Mouse (Mus musculus) cerebellum, postnatal 25 days (tissue): Measurements from ENCODE around the gene Patj.
A peak's percentile ranks its signal among the peaks of the same experiment; 100 is the strongest.
"Not testable (repeated sequence)": the region's sequence is repeated elsewhere in the genome, so short reads cannot be mapped to it uniquely, and the experiment has no call there.

ENCODE experiments used
- DNase-seq, 2 experiments: peaks; one replicate each; pipeline ENCODE4 v3.0.0; 2021; ENCODE audit warnings: mixed read lengths in 2 of 2

Gene Patj

DNA sequence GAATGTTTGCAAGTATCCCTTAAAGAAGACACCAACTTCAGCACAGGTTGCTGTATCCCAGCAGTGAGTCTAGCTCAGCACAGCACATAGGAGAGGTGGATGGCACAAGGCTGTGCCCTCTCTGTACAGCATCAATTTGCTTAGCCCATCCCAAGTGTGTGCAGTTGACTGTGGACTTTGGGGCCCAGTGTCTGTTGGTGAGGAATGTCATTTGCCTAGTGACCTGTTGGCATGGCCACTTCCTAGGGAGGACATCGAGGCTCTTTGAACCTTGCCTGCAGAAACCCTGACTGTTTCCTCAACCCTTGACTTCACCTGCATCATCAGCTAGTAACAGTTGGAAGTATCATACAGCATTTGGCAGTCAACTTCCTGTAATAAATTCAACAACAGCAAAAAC lies 270.9 kb downstream of the Patj start:
- DNase-seq, result peak in 1 of 2 experiments; percentile 36

DNA sequence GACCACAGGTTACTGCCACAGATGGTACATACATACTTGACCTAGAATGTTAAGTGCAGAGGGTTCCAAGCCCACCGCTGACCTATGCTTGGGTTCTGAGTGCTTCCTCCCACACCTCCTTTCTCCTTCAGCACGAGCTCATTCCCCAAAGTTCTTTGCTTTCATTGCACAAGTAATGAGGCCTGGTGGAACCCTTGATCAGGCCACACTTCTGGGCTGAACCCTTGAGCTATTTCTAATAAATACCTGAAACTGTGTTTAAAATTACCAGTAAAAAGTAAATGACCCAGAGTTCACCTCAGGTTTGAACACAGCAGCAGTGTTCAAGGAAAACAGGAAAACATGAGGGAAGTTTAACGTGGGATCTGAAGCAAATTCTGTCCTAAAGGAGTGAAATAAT lies 271.4 kb downstream of the Patj start:
- no peak for DNase-seq

DNA sequence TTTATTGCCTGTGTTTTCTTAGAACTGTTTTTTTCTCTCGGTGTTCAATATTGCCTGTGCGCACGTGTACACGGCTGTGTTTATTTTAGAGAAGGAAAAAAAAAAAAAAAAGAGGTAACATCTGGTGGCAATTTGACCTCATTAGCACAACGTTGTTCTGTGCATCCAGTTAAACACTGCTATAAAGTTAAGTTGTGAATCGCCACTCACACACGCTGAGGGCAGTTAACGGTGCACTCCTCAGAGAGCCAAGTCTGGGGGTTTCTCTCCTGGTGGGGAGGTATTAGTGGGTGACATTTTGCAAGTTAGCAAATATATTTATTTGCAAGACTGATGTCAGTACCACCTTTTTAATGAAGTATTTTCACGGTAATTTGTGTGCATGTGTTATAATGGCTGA lies 281.9 kb downstream of the Patj start:
- DNase-seq, result no peak

DNA sequence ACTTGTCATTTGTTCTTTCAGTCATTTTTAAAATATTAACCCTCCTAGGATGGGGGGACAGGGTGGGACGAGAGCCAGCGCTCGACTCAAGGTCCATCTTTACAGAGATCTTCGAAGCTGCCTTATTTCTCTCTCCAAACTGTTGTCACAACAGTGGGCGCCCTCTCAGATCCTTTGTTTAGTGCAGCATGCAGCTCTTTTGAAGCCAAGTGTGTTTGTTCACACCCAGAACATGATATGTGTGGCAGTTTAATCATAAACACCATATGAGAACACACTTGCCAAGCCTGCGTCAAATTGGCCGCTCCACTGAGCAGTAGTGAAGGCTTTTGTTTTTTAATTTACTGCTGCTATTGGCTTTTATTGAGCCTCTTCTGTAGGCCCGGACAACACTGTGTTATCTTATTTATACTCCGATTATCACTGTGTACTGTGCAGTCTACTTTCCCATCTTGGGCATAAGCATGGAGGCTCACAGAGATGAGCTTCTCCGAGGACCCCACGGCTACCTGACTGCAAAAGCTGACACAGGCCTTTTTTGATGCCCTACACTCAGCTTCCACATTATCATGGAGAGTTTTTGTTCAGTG lies 291.2 kb downstream of the Patj start:
- DNase-seq, result no peak

DNA sequence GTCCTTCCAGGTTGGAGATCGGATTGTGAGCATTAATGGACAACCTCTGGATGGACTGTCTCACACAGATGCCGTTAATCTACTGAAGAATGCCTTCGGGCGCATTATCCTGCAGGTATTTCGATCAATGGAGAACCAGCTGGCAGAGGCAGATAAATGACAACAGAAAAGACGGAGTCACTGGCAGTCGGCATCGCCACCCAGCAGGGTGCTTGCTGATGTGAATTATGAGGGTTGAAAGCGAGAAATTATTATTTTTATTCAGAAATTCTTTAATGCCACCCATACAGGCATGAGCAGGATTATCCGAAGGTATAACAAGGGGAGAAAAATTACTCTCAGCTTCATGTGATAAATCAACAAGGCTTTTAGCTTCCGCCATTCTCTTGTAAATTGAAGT lies 292.5 kb downstream of the Patj start:
- no peak for DNase-seq

DNA sequence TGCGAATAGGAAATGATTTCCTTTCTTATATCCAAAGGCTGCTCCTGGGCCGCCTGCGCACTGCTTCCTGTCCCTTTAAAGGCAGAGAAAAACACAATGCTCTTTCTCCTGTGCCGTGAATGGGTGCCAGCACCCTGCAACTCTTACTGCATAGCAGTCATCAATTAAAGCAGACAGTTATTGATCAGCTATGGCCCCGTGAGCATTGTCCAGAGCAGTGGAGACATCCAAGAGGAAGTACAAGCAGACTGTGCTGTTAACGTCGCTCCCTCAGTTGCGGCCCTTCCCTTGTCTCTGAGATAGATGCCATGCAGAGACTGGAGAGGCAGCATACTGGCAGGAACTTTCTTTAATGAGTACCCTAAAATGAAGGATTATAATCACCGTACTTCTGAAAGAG lies 292.9 kb downstream of the Patj start:
- DNase-seq, result no peak

DNA sequence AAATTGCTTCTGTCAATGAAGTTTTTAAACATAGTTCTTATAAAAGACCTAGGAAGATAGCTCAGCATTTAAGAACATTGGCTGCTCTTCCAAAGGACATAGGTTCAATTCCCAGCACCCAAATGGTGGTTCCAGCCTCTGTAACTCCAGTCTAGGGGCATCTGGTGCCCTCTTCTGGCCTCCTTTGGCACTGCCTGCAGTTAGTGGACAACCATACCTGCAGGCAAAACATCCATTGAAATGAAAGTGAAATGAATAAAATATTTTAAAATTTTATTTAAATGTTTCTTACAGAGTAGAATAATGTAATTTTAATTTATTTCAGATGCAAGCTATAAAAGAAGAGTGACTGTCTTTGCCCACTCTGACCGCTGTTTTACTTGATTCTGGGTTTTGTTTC lies 294.4 kb downstream of the Patj start:
- peak in 1 of 2 experiments; percentile 46 for DNase-seq

DNA sequence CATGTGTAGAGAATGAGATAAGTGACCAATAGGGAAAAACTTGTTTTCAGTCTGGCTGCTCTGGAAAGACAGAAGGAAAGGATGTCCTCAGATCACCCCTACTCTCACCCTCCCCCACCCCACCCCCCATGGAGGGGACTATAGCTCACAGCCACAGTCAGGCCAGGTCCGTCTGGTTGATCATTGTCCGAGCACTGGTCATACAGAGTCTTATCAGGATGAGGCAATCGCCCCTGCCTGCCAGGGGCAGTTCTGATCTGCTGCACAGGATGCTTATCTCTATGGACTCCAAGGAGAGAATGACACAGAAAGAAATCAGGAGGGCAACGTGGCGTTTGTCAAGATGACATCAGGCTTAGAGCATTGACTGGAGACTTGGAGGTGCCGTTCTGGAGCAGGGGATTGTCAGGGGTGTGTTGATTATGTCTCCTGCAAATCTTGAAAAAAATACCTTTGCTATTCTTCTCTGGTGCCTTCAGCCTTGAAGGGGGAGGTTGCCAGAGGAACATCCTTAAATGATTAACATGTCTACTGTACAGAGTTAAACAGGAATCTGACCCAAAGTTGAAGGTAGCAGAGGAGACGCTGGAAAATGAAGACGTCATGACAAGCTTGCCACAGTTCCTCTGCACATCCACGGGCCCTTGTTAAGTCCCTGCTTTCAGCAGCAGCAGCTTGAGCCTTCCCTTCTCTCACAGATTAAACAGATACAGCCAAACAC lies 298.0 kb downstream of the Patj start:
- no peak for DNase-seq

DNA sequence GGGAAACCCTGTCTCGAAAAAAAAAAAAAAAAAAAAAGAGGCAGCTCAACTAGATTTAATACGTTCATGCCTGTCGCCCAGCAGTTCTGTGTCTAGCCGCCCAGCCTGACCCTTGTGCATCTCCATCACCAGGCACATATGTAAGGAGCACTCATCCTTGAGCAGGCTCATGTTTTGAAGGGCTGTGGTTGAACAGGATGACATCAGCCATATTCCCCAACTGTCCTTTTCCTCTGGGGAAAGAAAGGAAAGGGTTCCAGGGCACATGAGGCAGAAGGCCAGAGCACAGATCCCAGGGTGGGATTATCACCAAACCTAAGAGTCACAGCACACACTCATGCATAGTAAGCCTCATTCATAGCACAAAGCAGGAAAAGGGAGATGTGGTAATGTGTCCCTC lies 302.3 kb downstream of the Patj start:
- DNase-seq, result no peak

DNA sequence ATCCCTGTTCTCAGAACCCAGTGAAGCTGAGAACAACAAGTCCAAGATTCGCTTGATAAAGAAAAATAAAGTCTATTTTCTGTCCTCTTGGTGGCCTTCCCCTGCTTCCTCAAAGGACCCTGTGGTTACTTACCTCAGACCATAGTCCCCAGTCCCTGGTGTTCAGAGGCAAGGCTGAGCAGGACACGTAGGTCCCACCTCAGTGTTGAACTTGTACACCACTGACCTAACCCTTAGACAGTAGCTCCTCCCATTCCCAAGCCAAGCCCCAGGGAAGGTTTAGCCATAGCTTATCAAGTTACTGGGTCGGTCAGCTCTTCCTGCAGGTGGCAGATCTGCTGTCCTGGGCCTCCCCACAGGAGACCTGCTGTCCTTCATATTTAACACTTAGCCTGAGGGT lies 303.3 kb downstream of the Patj start:
- DNase-seq, result no peak

DNA sequence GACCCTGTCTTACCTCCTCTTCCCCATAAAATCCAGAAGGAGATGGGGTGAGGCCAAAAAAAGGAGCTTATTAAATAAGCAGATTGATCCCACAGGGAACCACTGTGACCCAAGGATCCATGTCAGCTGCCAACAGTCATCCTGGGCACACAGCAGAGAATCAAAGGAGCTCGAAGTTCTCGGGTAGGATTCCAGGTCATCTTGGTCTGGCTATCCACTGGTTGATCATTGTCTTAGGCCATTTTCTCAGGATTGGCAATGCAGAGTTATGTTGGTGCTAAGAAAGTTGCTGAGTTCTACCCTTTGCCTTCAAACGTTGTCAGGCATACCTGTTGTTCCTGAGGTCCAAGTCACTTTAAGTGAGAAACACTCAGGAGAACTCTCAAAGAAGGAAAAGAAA lies 304.6 kb downstream of the Patj start:
- DNase-seq, result no peak

DNA sequence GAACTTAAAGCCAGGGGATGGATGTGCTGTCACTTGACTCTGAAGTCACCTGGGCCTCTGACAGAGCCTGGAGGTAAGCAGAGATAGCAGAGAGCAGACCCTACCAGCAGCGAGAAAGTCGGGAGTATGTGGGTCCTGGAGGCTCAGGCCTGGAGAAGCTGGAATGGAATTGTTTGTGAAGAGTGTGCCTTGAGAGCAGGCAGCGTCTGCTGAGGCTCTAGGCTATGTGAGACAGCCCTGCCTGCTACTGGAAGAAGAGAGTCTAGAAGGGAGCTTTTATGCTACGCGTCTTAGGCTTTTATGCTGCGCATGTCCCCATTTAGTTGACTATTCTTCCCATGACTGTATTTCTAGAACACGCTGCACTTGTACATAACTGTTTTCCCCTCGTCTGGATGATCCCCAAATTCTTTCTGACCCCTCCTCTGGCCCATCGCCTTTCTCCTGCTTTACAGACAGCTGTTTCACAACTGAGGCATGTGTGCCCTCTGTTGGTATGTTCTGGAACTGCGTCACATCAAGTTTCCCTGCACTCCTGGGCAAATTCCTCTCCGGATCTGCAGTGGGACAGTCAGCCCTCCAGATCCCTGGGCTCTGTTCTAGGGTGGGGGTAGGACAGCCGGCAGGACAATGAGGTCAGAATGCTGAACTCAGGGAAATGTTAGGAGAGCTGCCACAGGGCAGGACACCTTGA lies 306.8 kb downstream of the Patj start:
- peak; percentile 82 to 89 for DNase-seq

DNA sequence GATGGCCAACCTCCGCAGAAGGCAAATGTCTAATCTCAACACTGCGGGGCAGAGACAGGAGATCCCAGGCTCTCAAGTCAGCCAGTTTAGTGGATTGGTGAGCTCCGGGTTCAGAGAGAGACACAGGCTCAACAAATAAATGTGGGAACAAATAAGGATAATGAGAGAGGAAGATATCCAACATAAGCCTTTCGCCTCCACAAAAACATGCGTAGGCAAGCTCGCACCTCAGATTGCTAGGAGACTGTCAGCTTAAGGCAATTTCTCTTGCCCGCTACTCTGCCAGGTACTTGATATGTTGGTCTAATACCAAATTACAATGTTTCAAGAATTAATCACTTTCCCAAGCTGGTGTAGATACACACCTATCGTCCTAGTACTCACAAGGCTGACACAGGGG lies 315.3 kb downstream of the Patj start:
- no peak for DNase-seq

DNA sequence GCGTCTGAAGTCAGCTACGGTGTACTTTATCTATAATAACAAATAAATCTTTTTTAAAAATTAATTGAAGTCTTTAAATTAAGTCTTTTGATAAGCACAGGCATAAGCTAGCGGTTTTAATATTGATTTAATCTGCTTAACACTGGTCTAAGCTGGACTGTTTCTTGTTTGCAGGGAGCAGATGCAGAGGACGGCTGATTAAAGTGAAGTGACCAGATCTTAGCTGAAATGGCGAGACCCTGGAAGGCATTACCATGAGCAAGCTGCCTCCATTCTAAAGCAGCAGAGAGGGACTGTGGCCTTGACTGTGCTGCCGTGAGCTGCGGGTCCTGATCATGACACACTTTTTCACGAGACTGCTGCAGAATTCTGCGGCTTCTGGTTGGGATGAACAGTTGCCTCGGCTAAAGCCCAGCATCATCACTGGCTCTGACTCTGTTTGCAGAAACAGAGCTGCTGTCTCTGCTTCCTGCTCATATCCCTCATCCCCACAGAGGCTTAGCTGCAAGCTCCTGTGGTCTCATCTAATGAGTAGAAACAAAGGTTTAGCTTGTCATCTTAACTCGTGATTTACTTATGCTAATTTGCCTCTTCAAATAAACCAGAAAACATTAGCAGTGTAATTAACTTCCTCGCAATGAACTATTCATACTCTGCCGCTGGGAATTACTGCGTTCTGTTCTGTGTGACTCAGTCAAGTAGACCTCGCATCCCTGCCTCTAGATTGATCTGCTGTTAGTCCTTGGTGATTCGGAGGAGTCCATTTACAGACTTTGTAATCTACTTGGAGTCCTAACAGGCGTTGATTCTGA lies 322.4 kb downstream of the Patj start:
- DNase-seq, result no peak

DNA sequence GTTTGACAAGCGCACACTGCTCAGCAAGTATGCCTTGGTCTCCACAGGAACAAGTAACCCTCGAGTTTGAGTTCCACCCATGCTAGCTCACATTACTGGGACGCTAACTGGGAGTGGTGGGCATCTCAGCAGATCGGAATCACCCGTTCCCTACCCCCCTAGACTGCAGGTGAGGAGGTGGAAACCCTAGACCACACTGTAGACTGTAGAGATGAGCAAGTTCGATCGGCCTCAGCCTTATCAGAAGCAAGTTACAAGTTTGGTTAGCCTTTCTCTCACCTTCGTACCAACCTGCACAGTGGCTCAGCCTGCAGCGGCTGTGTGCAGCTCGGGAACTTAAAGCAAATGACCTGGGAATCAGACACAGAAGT lies 322.9 kb downstream of the Patj start:
- DNase-seq, result no peak

DNA sequence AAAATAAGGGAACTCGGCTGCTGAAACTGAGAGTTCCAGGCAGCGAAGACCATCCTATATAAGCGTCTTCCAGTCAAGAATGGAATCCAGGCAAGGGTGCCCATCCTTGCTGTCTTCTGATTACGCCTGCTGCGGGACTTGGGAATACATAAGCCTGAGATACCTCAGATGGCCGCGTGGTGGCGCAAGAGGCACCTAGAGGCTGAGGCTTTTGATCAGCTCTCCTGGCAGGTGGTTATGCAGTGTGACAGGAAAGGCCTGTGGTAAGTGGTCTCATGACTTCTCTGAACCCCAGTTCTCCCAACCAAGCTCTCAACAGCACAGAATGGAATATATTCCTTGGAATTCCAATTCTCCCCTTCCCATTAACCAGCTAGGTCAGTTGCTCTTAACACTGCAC lies 326.9 kb downstream of the Patj start:
- DNase-seq, result peak; percentile 69 to 82

DNA sequence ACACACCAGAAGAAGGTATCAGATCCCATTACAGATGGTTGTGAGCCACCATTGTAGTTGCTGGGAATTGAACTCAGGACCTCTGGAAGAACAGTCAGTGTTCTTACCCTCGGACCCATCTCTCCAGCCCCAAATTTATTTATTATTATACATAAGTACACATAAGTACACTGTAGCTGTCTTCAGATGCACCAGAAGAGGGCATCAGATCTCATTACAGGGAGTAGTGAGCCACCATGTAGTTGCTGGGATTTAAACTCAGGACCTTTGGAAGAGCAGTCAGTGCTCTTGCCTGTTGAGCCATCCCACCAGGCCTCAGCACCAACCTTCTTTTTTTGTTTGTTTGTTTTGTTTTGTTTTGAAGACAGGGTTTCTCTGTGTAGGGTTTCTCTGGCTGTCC lies 329.1 kb downstream of the Patj start:
- DNase-seq, result not testable (repeated sequence)

DNA sequence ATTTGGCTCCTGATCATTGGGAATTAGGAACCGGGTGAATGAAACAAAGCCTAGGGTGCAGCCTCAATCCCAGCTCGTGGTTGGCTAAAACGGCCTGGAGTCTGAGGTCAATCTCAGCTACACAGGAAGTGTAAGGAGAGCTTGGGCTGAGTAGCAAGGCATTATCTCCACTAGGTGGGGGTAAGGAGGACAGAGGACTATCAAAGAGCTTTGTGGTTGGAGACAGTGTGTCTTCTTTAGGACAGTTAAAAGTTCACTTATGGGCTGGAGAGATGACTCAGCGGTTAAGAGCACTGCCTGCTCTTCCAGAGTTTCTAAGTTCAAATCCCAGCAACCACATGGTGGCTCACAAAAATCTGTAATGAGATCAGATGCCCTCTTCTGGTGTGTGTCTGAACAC lies 329.9 kb downstream of the Patj start:
- DNase-seq, result no peak

DNA sequence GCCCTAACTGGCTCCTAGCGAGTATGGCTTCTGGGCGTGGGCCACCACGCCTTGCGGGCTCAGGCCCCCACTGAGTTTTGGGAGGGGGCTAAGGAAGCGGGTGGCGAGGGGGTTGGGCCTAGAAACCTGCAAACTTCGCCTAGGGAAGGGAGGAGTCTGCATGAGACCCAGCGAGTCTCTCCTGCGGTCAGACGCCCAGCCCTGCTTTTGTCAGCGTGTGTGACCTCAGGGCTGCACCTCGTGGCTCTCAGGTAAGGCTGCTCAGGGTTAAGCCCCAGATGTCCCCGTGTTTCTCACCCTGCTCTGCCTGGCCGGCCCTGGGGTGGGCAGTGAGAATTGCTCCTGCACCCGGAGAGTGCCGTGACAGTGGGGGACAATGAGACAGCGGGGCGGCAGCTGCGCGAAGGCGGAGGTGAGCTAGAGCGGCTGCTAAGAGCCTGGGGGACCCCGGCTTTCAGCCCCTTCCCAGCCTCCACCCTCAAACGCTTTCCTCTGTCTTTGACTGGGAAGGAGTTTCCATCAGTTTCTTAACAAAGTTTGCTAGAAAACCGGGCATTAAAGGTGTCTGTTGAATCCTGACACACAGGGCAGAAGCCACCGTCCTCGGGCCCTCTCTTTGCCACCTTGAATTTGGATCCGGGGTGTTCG lies 331.1 kb downstream of the Patj start, which contains the start of gene L1td1:
L1td1 (plus strand) TSS at position 145 of the 648 bp plus-strand sequence.
- no peak for DNase-seq

DNA sequence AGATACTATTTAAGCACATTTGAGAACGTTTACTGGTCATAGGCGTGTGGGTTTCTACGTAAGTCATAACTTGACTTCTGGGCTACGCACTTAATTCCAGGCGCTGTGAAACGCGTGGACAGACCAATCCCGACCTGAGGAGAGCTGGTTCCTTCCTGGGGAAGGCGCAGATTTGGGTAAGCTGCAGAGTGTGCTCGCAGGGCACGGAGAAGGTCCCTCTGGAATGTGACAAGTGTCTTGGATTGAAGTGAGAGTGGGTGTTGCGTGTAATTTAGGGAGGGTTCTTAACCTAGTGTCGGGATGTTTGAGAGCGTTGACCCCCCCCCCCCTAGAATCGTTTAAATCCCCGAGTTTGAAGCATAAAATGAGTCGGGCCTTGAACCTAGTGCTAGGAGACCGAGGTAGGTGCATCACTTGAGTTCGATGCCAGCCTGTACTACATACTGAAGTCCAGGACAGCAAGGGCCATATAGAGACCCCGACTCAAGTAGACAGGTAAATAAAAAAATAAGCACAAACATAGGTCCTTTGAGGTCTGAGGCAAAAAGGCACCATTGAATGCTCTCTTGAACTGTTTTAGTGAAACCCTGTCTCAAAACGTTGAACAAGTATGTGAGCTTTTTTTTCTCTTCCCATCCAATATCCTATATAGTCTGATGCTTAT lies 331.8 kb downstream of the Patj start:
- DNase-seq, result no peak

DNA sequence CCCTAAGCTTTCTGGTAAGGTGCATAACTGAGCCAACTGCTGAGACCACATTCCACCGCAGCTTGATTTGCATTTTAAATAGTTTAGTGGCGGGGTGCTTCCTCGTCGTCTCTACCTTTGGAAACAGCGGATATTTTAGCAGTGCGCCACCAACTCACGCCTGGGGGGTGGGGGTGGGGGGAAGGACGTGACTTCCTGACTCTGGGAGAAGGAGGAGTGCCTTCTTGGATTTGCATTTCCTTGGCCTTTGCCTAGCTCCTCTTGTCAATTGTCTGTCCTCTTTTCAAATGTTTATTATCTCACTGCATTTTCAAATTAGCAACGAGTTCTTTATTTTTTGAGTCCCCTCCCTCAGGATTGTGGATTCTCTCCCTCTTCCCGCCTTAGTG lies 332.4 kb downstream of the Patj start:
- DNase-seq, result no peak

DNA sequence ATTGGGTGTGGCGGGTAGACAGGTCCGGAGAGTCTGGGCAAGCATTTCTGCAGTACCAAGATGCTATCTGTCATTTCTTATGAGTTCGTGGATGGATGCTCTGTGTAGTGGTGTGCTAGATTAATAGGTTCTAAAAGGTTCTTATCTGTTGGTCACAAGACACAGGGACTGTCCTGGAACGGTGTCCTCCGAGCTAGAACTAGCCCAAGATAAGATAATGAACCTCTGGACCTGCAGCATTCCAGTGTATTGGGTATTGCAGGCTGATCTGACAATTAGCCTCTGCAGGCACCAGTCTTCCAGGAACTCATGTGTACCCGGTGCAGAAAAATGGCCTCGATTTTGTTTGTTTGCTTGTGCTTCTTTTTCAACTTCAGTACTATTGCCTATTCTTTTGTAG lies 333.1 kb downstream of the Patj start:
- DNase-seq, result no peak
